Comparison of ENCODE assay signal across 8 mouse cellular contexts in the genomic region with DNA sequence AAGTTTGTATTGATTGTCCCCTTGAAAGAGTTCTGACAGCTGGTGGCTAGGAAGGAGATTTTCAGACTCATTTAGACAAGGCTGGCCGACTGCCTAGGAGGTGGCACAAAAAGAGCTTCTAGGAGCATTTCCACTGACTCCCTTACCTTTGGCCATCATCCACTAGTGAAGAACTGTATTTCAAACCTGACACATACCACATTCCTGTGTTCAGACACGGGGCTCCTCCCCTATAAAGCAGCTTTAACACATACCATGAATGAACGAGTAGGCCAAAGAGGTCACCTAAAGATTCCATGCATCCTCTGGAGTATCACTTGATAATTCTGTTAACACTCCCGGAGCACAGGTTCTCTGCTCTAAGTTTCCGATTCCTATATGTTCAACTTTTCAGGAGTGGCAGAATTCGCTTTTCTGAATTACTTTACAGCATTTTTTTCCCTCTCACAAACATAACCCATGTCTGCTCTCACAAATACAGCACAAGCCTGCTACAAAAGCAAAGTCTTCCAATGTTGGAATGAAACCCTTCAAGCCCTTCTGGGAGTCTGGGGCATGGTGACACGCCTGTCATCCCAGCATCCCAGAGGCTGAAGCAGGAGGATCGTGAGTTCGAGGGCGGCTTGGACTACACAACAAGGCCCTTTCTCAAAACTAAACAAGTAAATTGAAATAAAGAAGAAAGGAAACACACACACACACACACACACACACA. TPM values are rescaled to one million over a fixed set of nuclear protein-coding genes. Genes with fewer than 3 reads are reported as not detected.
DNase-seq lines count a peak whose midpoint lies in the region; ATAC-seq and TF ChIP-seq lines count a peak whose summit lies in the region.

No protein-coding gene starts in this region.

- TF ChIP-seq CTCF in spleen, adult 2 months (IDR thresholded peaks at IDR 0.05; ENCODE audit: extremely low read depth, insufficient read depth, insufficient read length, insufficient replicate concordance), result no peak
- TF ChIP-seq CTCF in midbrain, postnatal 0 days (IDR thresholded peaks at IDR 0.05), result no peak

- no peak overlapping the region for H3K27ac ChIP-seq in spleen, adult 2 months (ENCODE audit: insufficient read depth, low read length)
- H3K27ac ChIP-seq in forebrain, embryonic 12.5 days, result no peak overlapping the region
- peak overlapping the region; percentile 69 for H3K27ac ChIP-seq in midbrain, postnatal 0 days (ENCODE audit: low read depth, low read length)

- peak; percentile 12 for DNase-seq in adrenal gland, postnatal 10 days
- DNase-seq in adrenal gland, adult 2 months, result no peak
- no peak for DNase-seq in spleen, adult 2 months (ENCODE audit: low read depth in 1 of 2, low spot score in 2 of 2)
- no peak for DNase-seq in spleen, postnatal 4 days (ENCODE audit: low spot score in 2 of 2)
- peak; percentile 9 to 37 for DNase-seq in left cerebral cortex, postnatal 14 days (ENCODE audit: low spot score in 2 of 2)
- DNase-seq in midbrain, postnatal 0 days (ENCODE audit: low spot score), result peak; percentile 11
- DNase-seq in gastrocnemius, postnatal 14 days, result no peak

- 20% methylated on average over 10 of the region's 10 CpGs for WGBS in spleen, adult 2 months
- 23% methylated on average over 10 of the region's 10 CpGs for WGBS in forebrain, embryonic 12.5 days
- WGBS in midbrain, postnatal 0 days, result 24% methylated on average over 10 of the region's 10 CpGs

- peak overlapping the region; percentile 58 for H3K4me2 ChIP-seq in forebrain, embryonic 12.5 days
- peak overlapping the region; percentile 68 for H3K4me2 ChIP-seq in midbrain, postnatal 0 days (ENCODE audit: low read depth, low read length, poor library complexity, severe bottlenecking)

- peak overlapping the region; percentile 81 for H3K4me3 ChIP-seq in spleen, adult 2 months (ENCODE audit: extremely low read depth, insufficient read depth, insufficient read length)
- H3K4me3 ChIP-seq in forebrain, embryonic 12.5 days (replicated peaks), result peak overlapping the region; percentile 67
- H3K4me3 ChIP-seq in midbrain, postnatal 0 days (ENCODE audit: low read depth, low read length), result peak overlapping the region; percentile 54

- no peaks in the 10 kb centered on the region for H3K9me3 ChIP-seq in forebrain, embryonic 12.5 days
- H3K9me3 ChIP-seq in midbrain, postnatal 0 days (ENCODE audit: low read length), result no peaks in the 10 kb centered on the region

- no peak for TF ChIP-seq POLR2A in spleen, adult 2 months (IDR thresholded peaks at IDR 0.05; ENCODE audit: low read depth, low read length)

- H3K4me1 ChIP-seq in spleen, adult 2 months (ENCODE audit: control insufficient read depth, insufficient read depth, insufficient read length), result 0 out of 2 replicates have a peak, but pooled peaks cover 2% of the 10 kb centered on the region
- peaks cover 7% of the 10 kb centered on the region for H3K4me1 ChIP-seq in forebrain, embryonic 12.5 days
- peaks cover 7% of the 10 kb centered on the region; the same call in 1 of the 2 replicates for H3K4me1 ChIP-seq in midbrain, postnatal 0 days (ENCODE audit: insufficient read depth, low read length)

- peak overlapping the region; percentile 66 for H3K9ac ChIP-seq in forebrain, embryonic 12.5 days
- H3K9ac ChIP-seq in midbrain, postnatal 0 days (replicated peaks; ENCODE audit: low read length, poor library complexity, severe bottlenecking), result peak overlapping the region; percentile 71

- no peaks in the 10 kb centered on the region for H3K27me3 ChIP-seq in spleen, adult 2 months (ENCODE audit: control insufficient read depth, insufficient read depth, low read length)
- no peaks in the 10 kb centered on the region for H3K27me3 ChIP-seq in forebrain, embryonic 12.5 days
- no peaks in the 10 kb centered on the region for H3K27me3 ChIP-seq in midbrain, postnatal 0 days (ENCODE audit: insufficient read depth, low read length)

- intact Hi-C loops in left cerebral cortex, postnatal 14 days (cut with DNase I), result loop anchor here (5.0 kb wide), 1 partner anchor 125 kb away; no protein-coding TSS in a partner anchor
- intact Hi-C loops in gastrocnemius, postnatal 14 days (cut with DNase I; ENCODE audit: low total_unique reads), result no loop called here

- H3K36me3 ChIP-seq in spleen, adult 2 months (ENCODE audit: control insufficient read depth, insufficient read depth, low read length), result peaks cover 5% of the 10 kb centered on the region; the same call in 1 of the 2 replicates
- peaks cover 5% of the 10 kb centered on the region; the same call in 1 of the 2 replicates for H3K36me3 ChIP-seq in forebrain, embryonic 12.5 days (replicated peaks)
- H3K36me3 ChIP-seq in midbrain, postnatal 0 days (ENCODE audit: insufficient read depth, low read length), result no peaks in the 10 kb centered on the region; the same call in 1 of the 2 replicates

- ATAC-seq in forebrain, embryonic 12.5 days (ENCODE audit: low FRiP score), result peak; percentile 49
- peak; percentile 45 for ATAC-seq in midbrain, postnatal 0 days (ENCODE audit: low FRiP score)

RNA-seq across cellular contexts. Expression of a gene that starts 0.6 kb away (rescaled TPM):
- total RNA-seq in adrenal gland, postnatal 10 days (2021), result 10 to 100 TPM; 13.5 to 16.7 TPM
- total RNA-seq in adrenal gland, adult 2 months (2021), result 1 to 10 TPM; 8.1 to 9.2 TPM
- polyA plus RNA-seq in adrenal gland, adult 2 months (2012; rRNA removed), result not detected in 2 replicates
- 0.41 and 0.44 TPM in 2 replicates for polyA plus RNA-seq in spleen, adult 2 months (2012; rRNA removed)
- polyA plus RNA-seq in forebrain, embryonic 12.5 days (2016; fragmentation: Nextera tagmentation; extraction: Ambion mirVana), result 61.5 and 64.5 TPM in 2 replicates
- total RNA-seq in left cerebral cortex, postnatal 14 days (2021), result 10 to 100 TPM; 10.3 to 14.0 TPM
- 8.2 and 17.5 TPM in 2 replicates for total RNA-seq in midbrain, postnatal 0 days (2014; rRNA removed)
- 27.1 and 28.8 TPM in 2 replicates for polyA plus RNA-seq in midbrain, postnatal 0 days (2015; fragmentation: Nextera tagmentation; extraction: Ambion mirVana)
- 1 to 10 TPM; 4.6 to 7.9 TPM for total RNA-seq in gastrocnemius, postnatal 14 days (2021)

RNA-seq across cellular contexts. Expression of a gene that starts 45.3 kb away (rescaled TPM):
- under 1 TPM; 0.57 to 0.91 TPM for total RNA-seq in adrenal gland, postnatal 10 days (2021)
- 1 to 10 TPM; 1.9 to 5.7 TPM for total RNA-seq in adrenal gland, adult 2 months (2021)
- polyA plus RNA-seq in adrenal gland, adult 2 months (2012; rRNA removed), result 0.17 and 0.27 TPM in 2 replicates
- 0.23 and 0.29 TPM in 2 replicates for polyA plus RNA-seq in spleen, adult 2 months (2012; rRNA removed)
- polyA plus RNA-seq in forebrain, embryonic 12.5 days (2016; fragmentation: Nextera tagmentation; extraction: Ambion mirVana), result not detected in 2 replicates
- total RNA-seq in left cerebral cortex, postnatal 14 days (2021), result under 1 TPM in 1 of 2 experiments, not detected in 1; 0.21 TPM
- 0.05 TPM in 1 of 2 replicates, not detected in the other for total RNA-seq in midbrain, postnatal 0 days (2014; rRNA removed)
- polyA plus RNA-seq in midbrain, postnatal 0 days (2015; fragmentation: Nextera tagmentation; extraction: Ambion mirVana), result 0.09 TPM in 1 of 2 replicates, not detected in the other
- total RNA-seq in gastrocnemius, postnatal 14 days (2021), result not detected

Comparison
In these comparisons a context has a peak if more than half of its experiments do, and no peak if none do; other contexts are left out.
1. DNase-seq: peak in adrenal gland, postnatal 10 days (single experiment), left cerebral cortex, postnatal 14 days (2 of 2) and midbrain, postnatal 0 days (single experiment); none in adrenal gland, adult 2 months (single experiment), spleen, adult 2 months (0 of 2), spleen, postnatal 4 days (0 of 2) and gastrocnemius, postnatal 14 days (single experiment).
2. Peak in every context shown above with its lines, with median percentiles within 50 percentile points of each other: H3K4me3 ChIP-seq.